Mouse (Mus musculus) intestine, postnatal 0 days (tissue): ENCODE results near the gene Scn2b. TPM values are rescaled to one million over a fixed set of nuclear protein-coding genes. Genes with fewer than 3 reads are reported as not detected.

Experiments
- ATAC-seq: fragments of 200-750 bp; cut with Nextera tagmentation; 2 replicates; pipeline ENCODE4 v1.8.0; 2017; ENCODE audit warnings: mild to moderate bottlenecking, moderate TSS enrichment, moderate library complexity
- H3K27ac ChIP-seq: fragments of 300-500 bp; sonication (generic); 2 replicates; pipeline ENCODE4 v1.5.1; 2014; ENCODE audit warnings: mild to moderate bottlenecking, low read depth, low read length, moderate library complexity
- H3K27me3 ChIP-seq: fragments of 300-500 bp; sonication (generic); replicated peaks from 2 replicates; pipeline ENCODE4 v1.6.1; 2014; ENCODE audit warnings: low read length, mixed read lengths; ENCODE audit not compliant: control insufficient read depth, insufficient read depth
- H3K36me3 ChIP-seq: fragments of 300-500 bp; sonication (generic); 2 replicates; pipeline ENCODE4 v1.6.1; 2014; ENCODE audit warnings: mild to moderate bottlenecking, moderate library complexity; ENCODE audit not compliant: control insufficient read depth, insufficient read depth
- H3K4me1 ChIP-seq: fragments of 300-500 bp; sonication (generic); replicated peaks from 2 replicates; pipeline ENCODE4 v1.6.1; 2014; ENCODE audit warnings: antibody characterized with exemption, low read length, mixed read lengths; ENCODE audit not compliant: control insufficient read depth, insufficient read depth
- H3K4me2 ChIP-seq: fragments of 300-500 bp; sonication (generic); replicated peaks from 2 replicates; pipeline ENCODE4 v1.6.1; 2014; ENCODE audit warnings: low read depth, mild to moderate bottlenecking, moderate library complexity
- H3K4me3 ChIP-seq: fragments of 300-500 bp; sonication (generic); 2 replicates; pipeline ENCODE4 v1.5.1; 2014; ENCODE audit warnings: low read depth, low read length
- H3K9ac ChIP-seq: fragments of 300-500 bp; sonication (generic); 2 replicates; pipeline ENCODE4 v1.6.1; 2014; ENCODE audit warnings: mild to moderate bottlenecking, low read depth, low read length
- H3K9me3 ChIP-seq: fragments of 300-500 bp; sonication (generic); 2 replicates; pipeline ENCODE4 v1.6.1; 2016; ENCODE audit warnings: mixed run types; ENCODE audit not compliant: control insufficient read depth
- CTCF ChIP-seq: sonication (generic); IDR thresholded peaks from 2 replicates; pipeline ENCODE4 v1.5.1; 2016; ENCODE audit warnings: low read depth, mild to moderate bottlenecking, control low read depth, antibody characterized with exemption, moderate library complexity
- WGBS: fragments of 180-500 bp; shearing (Covaris S2); extraction: QIAGEN DNeasy Blood & Tissue Kit; methylation state at CpG from one replicate; pipeline ENCODE4 v1.1.7; 2014; 5-methylcytosine and 5-hydroxymethylcytosine counted together
- polyA plus RNA-seq: library from polyadenylated mRNA; unstranded; fragments of >200 nt; fragmentation: Nextera tagmentation; extraction: Ambion mirVana; gene quantifications from 2 replicates; pipeline ENCODE4 v1.2.1, GENCODE M21; 2015

The Scn2b gene
- polyA plus RNA-seq, 1 experiment from 2014 or later = 0.96 TPM

DNA sequence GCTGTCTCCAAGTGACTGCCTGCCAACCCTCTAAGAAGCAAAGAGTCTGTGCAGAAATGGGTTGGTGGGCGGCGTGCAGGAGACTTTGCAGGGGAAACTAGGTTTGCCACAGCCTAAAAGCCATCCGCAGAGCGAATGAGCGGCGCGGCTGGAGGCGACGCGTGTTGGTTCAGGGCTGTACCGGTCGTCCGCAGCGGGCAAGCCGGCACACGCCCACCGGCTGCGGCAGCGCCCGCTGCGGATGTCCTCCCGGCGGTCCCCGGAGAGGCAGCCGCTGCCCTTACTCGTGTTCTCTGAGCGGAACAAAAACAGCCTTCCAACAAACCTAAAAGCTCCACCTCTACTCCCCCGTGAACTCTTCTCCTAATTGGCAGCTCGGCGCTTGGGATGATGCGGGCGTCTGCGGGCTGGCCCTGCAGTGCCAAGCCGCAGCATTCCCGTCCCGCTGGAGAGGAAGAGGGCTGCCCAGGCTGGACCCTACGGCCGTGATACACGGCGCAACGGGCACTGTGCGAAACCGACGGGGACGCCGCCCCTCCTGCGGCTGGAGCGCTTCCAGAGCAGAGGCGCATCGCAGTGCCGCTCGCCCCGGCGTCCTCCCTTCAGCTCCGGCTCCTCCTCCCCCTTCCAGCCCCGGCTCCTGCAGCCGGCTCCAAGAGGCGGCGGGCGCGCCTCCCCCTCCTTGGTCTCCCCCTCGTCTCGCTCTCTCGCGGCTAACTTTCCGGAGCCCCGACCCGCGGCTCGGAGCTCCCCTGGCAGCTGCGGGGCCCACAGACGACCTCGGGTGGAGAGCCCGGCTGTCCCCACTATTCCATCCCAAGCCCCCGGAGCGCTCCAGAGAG, 20.8 kb downstream of the Scn2b start, which contains the start of gene Scn4b:
Gene Scn4b (plus strand): TSS at position 205 of the 842 bp plus-strand sequence.
- ATAC-seq = no peak
- 0 out of 2 replicates have a peak within 1 kb of the TSS, but pooled peaks have one; percentile 18 for H3K9ac ChIP-seq
- no peaks in the 10 kb centered on the region; the same call in 1 of the 2 replicates for H3K4me1 ChIP-seq
- no peak within 1 kb of the TSS for H3K27ac ChIP-seq
- no peaks in the 10 kb centered on the region for H3K36me3 ChIP-seq
- peak within 1 kb of the TSS; percentile 89 for H3K4me2 ChIP-seq
- WGBS = under 1% methylated on average over 69 of the region's 76 CpGs
- TF ChIP-seq CTCF = no peak
- H3K27me3 ChIP-seq = peaks cover 81% of the 10 kb centered on the region
- no peaks in the 10 kb centered on the region for H3K9me3 ChIP-seq
- peak within 1 kb of the TSS; percentile 49 for H3K4me3 ChIP-seq

GRCm38 (mm10) chr9:45139082-45139481, 21.5 kb downstream of the Scn2b start:
- no peak overlapping the region for H3K9ac ChIP-seq
- no peak for TF ChIP-seq CTCF
- H3K27ac ChIP-seq = no peak overlapping the region
- no peaks in the 10 kb centered on the region for H3K9me3 ChIP-seq
- H3K27me3 ChIP-seq = peaks cover 82% of the 10 kb centered on the region
- no peaks in the 10 kb centered on the region for H3K36me3 ChIP-seq
- H3K4me1 ChIP-seq = no peaks in the 10 kb centered on the region; the same call in 1 of the 2 replicates
- 14% methylated on average over 7 of the region's 7 CpGs for WGBS
- H3K4me3 ChIP-seq = peak overlapping the region; percentile 49
- H3K4me2 ChIP-seq = peak overlapping the region; percentile 89
- no peak for ATAC-seq

DNA sequence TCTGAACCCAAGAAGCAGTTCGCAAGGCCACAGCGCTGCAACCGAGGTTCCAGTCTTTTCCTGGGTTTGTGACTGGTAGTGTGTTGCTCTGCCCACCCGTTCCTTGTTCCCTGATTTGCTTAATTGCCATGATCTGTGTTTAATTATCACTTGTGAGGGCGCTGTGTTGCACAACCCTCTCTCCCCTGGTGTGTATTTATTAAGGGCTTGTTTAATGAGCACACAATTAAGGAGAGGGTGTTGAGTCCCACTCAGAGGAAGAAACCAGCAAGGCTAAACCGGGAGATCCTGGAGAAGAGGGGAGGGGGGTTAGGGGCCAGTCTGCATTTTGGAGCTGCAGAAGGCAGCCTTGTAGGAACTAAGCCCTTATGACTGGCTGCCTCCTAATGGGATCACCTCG, 23.4 kb downstream of the Scn2b start:
- Histone ChIP-seq H3K36me3 (no peaks in the 10 kb centered on the region), H3K4me1 (peaks cover 3% of the 10 kb centered on the region; the same call in 1 of the 2 replicates), H3K4me3 (no peak overlapping the region), H3K4me2 (no peak overlapping the region), H3K27me3 (peaks cover 88% of the 10 kb centered on the region), H3K27ac (no peak overlapping the region), H3K9ac (no peak overlapping the region), H3K9me3 (no peaks in the 10 kb centered on the region)
- ATAC-seq = no peak
- TF ChIP-seq CTCF = no peak
- 70% methylated on average over 7 of the region's 7 CpGs for WGBS

DNA sequence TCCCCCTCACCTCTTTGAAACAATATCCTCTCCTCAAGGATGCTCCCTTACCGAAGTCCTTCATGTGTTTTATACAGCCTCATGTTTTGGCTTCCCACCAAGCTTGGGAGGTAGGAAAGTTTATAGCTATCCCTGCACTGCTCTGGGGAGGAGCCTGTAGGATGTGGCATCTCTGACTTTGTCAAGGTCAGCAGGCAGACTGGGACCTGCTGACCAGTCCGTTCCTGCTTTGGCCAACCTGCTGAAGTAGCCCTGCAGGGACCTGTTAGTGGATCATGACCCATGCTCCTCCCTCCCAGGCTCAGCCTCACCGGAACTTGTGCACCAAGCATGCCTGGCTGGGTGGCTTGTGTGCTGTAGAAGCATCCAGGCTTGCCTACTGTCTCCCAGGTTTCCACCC, 25.1 kb downstream of the Scn2b start:
- TF ChIP-seq CTCF = no peak
- WGBS = 61% methylated on average over 3 of the region's 3 CpGs
- Histone ChIP-seq H3K4me3 (no peak overlapping the region), H3K27me3 (peaks cover 78% of the 10 kb centered on the region), H3K9me3 (no peaks in the 10 kb centered on the region), H3K4me2 (no peak overlapping the region), H3K4me1 (peaks cover 4% of the 10 kb centered on the region; the same call in 1 of the 2 replicates), H3K27ac (no peak overlapping the region), H3K36me3 (no peaks in the 10 kb centered on the region), H3K9ac (no peak overlapping the region)
- no peak for ATAC-seq

GRCm38 (mm10) chr9:45145533-45146266, 28.1 kb downstream of the Scn2b start:
- ATAC-seq = no peak
- Histone ChIP-seq H3K27me3 (peaks cover 53% of the 10 kb centered on the region), H3K9ac (0 out of 2 replicates have a peak overlapping the region, but pooled peaks have one; percentile 23), H3K9me3 (no peaks in the 10 kb centered on the region), H3K4me2 (peak overlapping the region; percentile 67), H3K4me1 (peaks cover 4% of the 10 kb centered on the region; the same call in 1 of the 2 replicates), H3K36me3 (no peaks in the 10 kb centered on the region), H3K4me3 (peak overlapping the region; percentile 36), H3K27ac (no peak overlapping the region)
- 5% methylated on average over 27 of the region's 27 CpGs for WGBS
- TF ChIP-seq CTCF = no peak

GRCm38 (mm10) chr9:45146267-45146597, 28.6 kb downstream of the Scn2b start:
- Histone ChIP-seq H3K9me3 (no peaks in the 10 kb centered on the region), H3K4me3 (peak overlapping the region; percentile 36), H3K27ac (no peak overlapping the region), H3K27me3 (peaks cover 48% of the 10 kb centered on the region), H3K9ac (0 out of 2 replicates have a peak overlapping the region, but pooled peaks have one; percentile 23), H3K36me3 (no peaks in the 10 kb centered on the region), H3K4me2 (peak overlapping the region; percentile 67), H3K4me1 (peaks cover 4% of the 10 kb centered on the region; the same call in 1 of the 2 replicates)
- peak; percentile 90 for TF ChIP-seq CTCF
- WGBS = 0% methylated on average over 5 of the region's 5 CpGs
- no peak for ATAC-seq
